Mouse (Mus musculus): ENCODE measurements around the gene Pcbd1.

DNA sequence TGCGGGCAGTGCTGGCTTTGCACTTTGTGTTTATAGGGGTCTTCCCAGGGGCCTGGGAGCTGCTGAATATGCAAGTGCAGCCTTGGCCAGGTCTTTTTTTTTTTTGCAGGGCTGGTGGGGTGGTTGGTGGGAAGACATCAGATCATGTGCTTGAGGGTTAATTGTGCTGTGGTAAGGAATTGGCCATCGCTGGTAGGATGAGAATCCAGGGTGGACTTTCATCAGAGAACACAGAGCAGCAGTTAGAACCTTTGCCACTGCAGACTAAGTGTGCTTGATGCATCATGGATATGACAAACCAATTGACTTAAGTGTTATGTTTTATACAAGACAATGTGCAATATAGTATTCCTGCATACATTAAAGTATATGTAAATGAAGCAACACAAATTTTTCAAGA is 3.8 kb upstream of the Pcbd1 start:
- TF ChIP-seq POLR2A (IDR thresholded peaks at IDR 0.05; ENCODE audit: low read depth, low read length) (no peak), CTCF (IDR thresholded peaks at IDR 0.05; ENCODE audit: extremely low read depth, insufficient read length, insufficient replicate concordance, low read depth, low read length) (no peak)
